Mouse (Mus musculus): ENCODE results near the gene Amh.
A peak's percentile ranks its signal among the peaks of the same experiment; 100 is the strongest.

DNA sequence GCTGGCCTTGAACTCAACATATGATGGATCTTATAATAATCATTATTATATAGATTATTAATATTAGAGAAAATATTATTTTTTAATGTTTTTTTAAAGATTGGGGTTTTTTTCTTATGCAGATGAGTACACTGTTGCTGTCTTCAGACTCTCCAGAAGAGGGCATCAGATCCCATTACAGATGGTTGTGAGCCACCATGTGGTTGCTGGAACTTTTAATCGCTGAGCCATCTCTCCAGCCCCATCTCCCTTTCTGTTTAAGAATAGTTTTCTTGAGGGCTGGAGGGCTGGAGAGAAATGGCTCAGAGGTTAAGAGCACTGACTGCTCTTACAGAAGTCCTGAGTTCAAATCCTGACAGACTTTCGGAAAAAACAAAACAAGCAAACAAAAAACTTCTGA, 16.9 kb downstream of the Amh start:
- peak; percentile 23; the same call in 1 of the 2 replicates for TF ChIP-seq CTCF (IDR thresholded peaks at IDR 0.05; ENCODE audit: extremely low read depth, insufficient read depth, insufficient read length, insufficient replicate concordance)
- TF ChIP-seq POLR2A (IDR thresholded peaks at IDR 0.05; ENCODE audit: low read depth, low read length): no peak

Data from spleen, adult 2 months (tissue).